ENCODE assay signal across 18 mouse cellular contexts in the genomic region with DNA sequence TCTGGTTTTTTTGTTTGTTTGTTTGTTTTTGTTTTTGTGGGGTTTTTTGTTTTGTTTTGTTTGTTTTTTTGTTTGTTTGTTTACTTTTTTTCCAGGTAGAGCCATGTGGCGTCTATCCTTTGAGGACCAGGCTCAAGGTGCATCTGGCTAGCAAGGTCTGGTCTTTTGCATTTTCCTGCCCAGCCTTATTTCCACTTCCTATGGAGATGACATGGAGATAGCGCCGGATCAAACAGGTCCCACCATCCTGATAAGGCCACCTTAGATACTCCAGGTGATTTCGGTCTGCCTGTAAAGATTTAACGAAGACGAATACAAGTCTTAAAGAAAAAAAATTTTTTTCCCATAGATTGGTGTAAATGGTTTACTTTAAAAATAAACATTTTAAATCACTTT.
A peak's percentile ranks its signal among the peaks of the same experiment; 100 is the strongest.
DNase-seq lines count a peak whose midpoint lies in the region; ATAC-seq and TF ChIP-seq lines count a peak whose summit lies in the region.
"Had no signal": no experiment of that assay in that cellular context is flagged by ENCODE, and none has a peak within 500 bp of the region (broad histone marks: within the 10 kb centered on the region; RNA-seq: fewer than 3 reads in every experiment).

No protein-coding gene starts in this region.

- TF ChIP-seq CTCF in gastrocnemius, adult 2 months (IDR thresholded peaks at IDR 0.05) = no peak
- no peak for TF ChIP-seq CTCF in hindbrain, postnatal 0 days (IDR thresholded peaks at IDR 0.05; ENCODE audit: low read depth)
- TF ChIP-seq CTCF in ES-Bruce4 (IDR thresholded peaks at IDR 0.05; ENCODE audit: low read depth, low read length) = no peak

- 70% methylated on average over 6 of the region's 6 CpGs for WGBS in hindbrain, embryonic 10.5 days
- WGBS in hindbrain, postnatal 0 days = 79% methylated on average over 6 of the region's 6 CpGs
- 75% methylated on average over 6 of the region's 6 CpGs for WGBS in embryonic facial prominence, embryonic 15.5 days

- peak overlapping the region; percentile 72; the same call in 1 of the 2 replicates for H3K27ac ChIP-seq in gastrocnemius, adult 2 months
- peak overlapping the region; percentile 82 for H3K27ac ChIP-seq in hindbrain, embryonic 10.5 days
- H3K27ac ChIP-seq in hindbrain, postnatal 0 days = no peak overlapping the region
- H3K27ac ChIP-seq in ES-Bruce4 (ENCODE audit: insufficient read depth, low read length) = 0 out of 2 replicates have a peak overlapping the region, but pooled peaks have one; percentile 72
- 0 out of 2 replicates have a peak overlapping the region, but pooled peaks have one; percentile 44 for H3K27ac ChIP-seq in embryonic facial prominence, embryonic 15.5 days (replicated peaks)
- H3K27ac ChIP-seq: forebrain, embryonic 12.5 days; macrophage; stomach, postnatal 0 days had no signal

- no peak for TF ChIP-seq POLR2A in ES-Bruce4 (IDR thresholded peaks at IDR 0.05; ENCODE audit: insufficient read depth, low read length)

- H3K9me3 ChIP-seq in hindbrain, embryonic 10.5 days = no peaks in the 10 kb centered on the region
- no peaks in the 10 kb centered on the region for H3K9me3 ChIP-seq in hindbrain, postnatal 0 days (ENCODE audit: low read length)
- H3K9me3 ChIP-seq in ES-Bruce4 (replicated peaks; ENCODE audit: control insufficient read depth, insufficient read depth, low read length, poor library complexity, severe bottlenecking) = no peaks in the 10 kb centered on the region
- no peaks in the 10 kb centered on the region for H3K9me3 ChIP-seq in embryonic facial prominence, embryonic 15.5 days (replicated peaks)
- H3K9me3 ChIP-seq: forebrain, embryonic 12.5 days had no signal

- no peak for TF ChIP-seq EP300 in ES-Bruce4 (IDR thresholded peaks at IDR 0.05; ENCODE audit: insufficient read depth, low read depth, low read length)

- no peak for DNase-seq in gastrocnemius, adult 2 months
- DNase-seq in gastrocnemius, postnatal 36 days = no peak
- DNase-seq in hindbrain, embryonic 10.5 days (ENCODE audit: low spot score) = no peak
- no peak for DNase-seq in hindbrain, postnatal 0 days (ENCODE audit: low spot score)
- no peak for DNase-seq in left cerebral cortex, postnatal 36 days (ENCODE audit: low spot score in 2 of 2)
- DNase-seq: adrenal gland, postnatal 36 days; cerebellum, adult 11 months; cerebellum, adult 9-11 months; kidney, adult 11 months; layer of hippocampus, adult 9-11 months; thymus, adult 2 months had no signal

- H3K36me3 ChIP-seq in hindbrain, embryonic 10.5 days = no peaks in the 10 kb centered on the region
- H3K36me3 ChIP-seq in hindbrain, postnatal 0 days (ENCODE audit: insufficient read depth, low read length) = no peaks in the 10 kb centered on the region
- no peaks in the 10 kb centered on the region for H3K36me3 ChIP-seq in ES-Bruce4 (ENCODE audit: control insufficient read depth, insufficient read depth, low read length, poor library complexity, severe bottlenecking)
- no peaks in the 10 kb centered on the region for H3K36me3 ChIP-seq in embryonic facial prominence, embryonic 15.5 days
- H3K36me3 ChIP-seq: forebrain, embryonic 12.5 days had no signal

- peaks cover 42% of the 10 kb centered on the region for H3K4me1 ChIP-seq in hindbrain, embryonic 10.5 days (replicated peaks)
- no peaks in the 10 kb centered on the region for H3K4me1 ChIP-seq in hindbrain, postnatal 0 days (ENCODE audit: insufficient read depth, low read length)
- peaks cover 9% of the 10 kb centered on the region for H3K4me1 ChIP-seq in ES-Bruce4 (ENCODE audit: control insufficient read depth, insufficient read depth, low read length)
- 0 out of 2 replicates have a peak, but pooled peaks cover 4% of the 10 kb centered on the region for H3K4me1 ChIP-seq in embryonic facial prominence, embryonic 15.5 days

- intact Hi-C loops in gastrocnemius, adult 2 months (cut with DNase I) = no loop called here
- intact Hi-C loops in gastrocnemius, postnatal 36 days (cut with DNase I) = no loop called here
- intact Hi-C loops in left cerebral cortex, postnatal 36 days (cut with DNase I) = no loop called here

- H3K9ac ChIP-seq in hindbrain, postnatal 0 days (replicated peaks; ENCODE audit: low read length) = no peak overlapping the region
- H3K9ac ChIP-seq in ES-Bruce4 (ENCODE audit: low read depth, poor library complexity, severe bottlenecking) = no peak overlapping the region
- no peak overlapping the region for H3K9ac ChIP-seq in embryonic facial prominence, embryonic 15.5 days
- H3K9ac ChIP-seq: forebrain, embryonic 12.5 days had no signal

- H3K4me3 ChIP-seq in gastrocnemius, adult 2 months = no peak overlapping the region
- H3K4me3 ChIP-seq in hindbrain, embryonic 10.5 days = no peak overlapping the region
- H3K4me3 ChIP-seq in hindbrain, postnatal 0 days (ENCODE audit: low read length) = no peak overlapping the region
- no peak overlapping the region for H3K4me3 ChIP-seq in ES-Bruce4 (ENCODE audit: low read depth, low read length)
- H3K4me3 ChIP-seq in embryonic facial prominence, embryonic 15.5 days (replicated peaks) = no peak overlapping the region
- H3K4me3 ChIP-seq: forebrain, embryonic 12.5 days had no signal

- no peaks in the 10 kb centered on the region for H3K27me3 ChIP-seq in hindbrain, embryonic 10.5 days (ENCODE audit: insufficient read depth, poor library complexity, severe bottlenecking)
- no peaks in the 10 kb centered on the region for H3K27me3 ChIP-seq in hindbrain, postnatal 0 days (ENCODE audit: insufficient read depth, low read length)
- H3K27me3 ChIP-seq in ES-Bruce4 (ENCODE audit: control insufficient read depth, insufficient read depth, low read length, poor library complexity, severe bottlenecking) = no peaks in the 10 kb centered on the region
- H3K27me3 ChIP-seq in embryonic facial prominence, embryonic 15.5 days = no peaks in the 10 kb centered on the region
- H3K27me3 ChIP-seq: Patski had no signal

- no peak for ATAC-seq in hindbrain, postnatal 0 days
- no peak for ATAC-seq in embryonic facial prominence, embryonic 15.5 days (ENCODE audit: insufficient number of reproducible peaks, low FRiP score, low TSS enrichment, low read depth)
- ATAC-seq: lung, postnatal 0 days; Patski had no signal

- no peak overlapping the region for H3K4me2 ChIP-seq in hindbrain, postnatal 0 days (ENCODE audit: low read depth, low read length)
- no peak overlapping the region for H3K4me2 ChIP-seq in embryonic facial prominence, embryonic 15.5 days (replicated peaks)
